Mouse (Mus musculus): ENCODE data around the gene Tspan9.
A peak's percentile ranks its signal among the peaks of the same experiment; 100 is the strongest.

Gene Tspan9

DNA sequence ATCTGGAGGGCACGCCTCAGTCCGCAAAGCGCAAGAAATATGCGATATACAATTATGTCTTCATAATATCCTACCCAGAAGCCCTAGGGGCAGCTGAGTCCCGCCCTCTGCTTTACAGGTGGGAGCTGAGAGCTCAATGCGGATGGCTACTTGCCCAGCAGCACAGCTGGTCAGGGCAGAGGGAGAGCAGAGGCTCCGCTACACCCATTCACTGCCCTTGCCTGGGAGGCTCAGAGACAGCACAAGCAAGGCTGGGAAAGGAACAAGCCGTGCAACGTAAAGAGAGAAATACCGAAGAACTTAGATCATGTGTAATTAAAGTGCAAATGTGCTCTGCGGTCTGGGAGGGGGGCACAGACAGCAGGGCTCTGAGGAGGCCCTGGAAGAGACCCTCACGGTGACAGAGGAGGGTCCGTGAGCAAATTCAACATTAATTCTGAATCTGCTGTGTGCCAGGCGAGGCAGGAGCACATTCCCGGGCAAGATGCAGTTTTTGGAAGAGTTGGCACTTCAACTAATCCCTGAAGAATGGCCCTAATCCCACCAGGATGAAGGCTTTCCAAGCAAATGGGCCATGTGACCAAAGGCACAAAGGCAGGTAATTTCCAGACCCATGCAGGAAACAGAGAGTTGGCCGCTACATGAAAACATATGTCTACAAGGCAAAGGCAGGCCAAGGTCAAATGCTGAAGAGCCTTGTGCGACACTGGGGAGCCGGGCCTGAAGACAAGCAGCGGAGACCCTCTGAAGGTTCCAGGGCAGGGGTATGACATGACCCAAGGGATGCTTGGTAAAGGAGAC lies 73.1 kb downstream of the Tspan9 start:
- no peak for DNase-seq

GRCm38 (mm10) chr6:128068144-128068543 lies 75.2 kb downstream of the Tspan9 start:
- no peak for DNase-seq

- DNase-seq = peak; percentile 53
These were observed 77.4 kb downstream of the Tspan9 start for GRCm38 (mm10) chr6:128065982-128066381.

GRCm38 (mm10) chr6:128063501-128063900 lies 79.9 kb downstream of the Tspan9 start:
- DNase-seq = peak; percentile 59

GRCm38 (mm10) chr6:128062784-128063183 lies 80.6 kb downstream of the Tspan9 start:
- DNase-seq = no peak

GRCm38 (mm10) chr6:128062216-128062615 lies 81.2 kb downstream of the Tspan9 start:
- no peak for DNase-seq

- DNase-seq = no peak
These were observed 82.1 kb downstream of the Tspan9 start for GRCm38 (mm10) chr6:128061342-128061741.

GRCm38 (mm10) chr6:128058570-128058969 lies 84.8 kb downstream of the Tspan9 start:
- DNase-seq = no peak

DNA sequence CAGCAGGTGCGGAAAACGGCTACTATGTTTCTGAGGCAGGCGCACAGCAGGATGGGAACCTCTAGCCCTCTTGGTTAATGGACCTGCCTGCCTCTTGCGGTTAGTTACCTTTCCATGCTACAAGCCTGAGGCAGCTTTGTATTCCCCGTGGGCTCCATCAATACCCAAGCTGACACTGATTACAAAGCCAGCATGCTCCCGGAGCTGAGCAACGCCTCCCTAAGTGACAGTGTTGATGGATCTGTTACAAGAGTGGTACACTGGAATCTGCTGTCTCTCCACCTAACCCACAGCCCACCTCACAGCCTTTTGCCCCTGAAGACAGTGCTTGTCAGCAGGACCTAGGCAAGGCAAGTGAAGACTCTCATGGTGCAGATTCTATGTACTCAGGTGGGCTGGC lies 85.2 kb downstream of the Tspan9 start:
- no peak for DNase-seq

- DNase-seq = no peak
These were observed 90.2 kb downstream of the Tspan9 start for GRCm38 (mm10) chr6:128053000-128053732.

DNA sequence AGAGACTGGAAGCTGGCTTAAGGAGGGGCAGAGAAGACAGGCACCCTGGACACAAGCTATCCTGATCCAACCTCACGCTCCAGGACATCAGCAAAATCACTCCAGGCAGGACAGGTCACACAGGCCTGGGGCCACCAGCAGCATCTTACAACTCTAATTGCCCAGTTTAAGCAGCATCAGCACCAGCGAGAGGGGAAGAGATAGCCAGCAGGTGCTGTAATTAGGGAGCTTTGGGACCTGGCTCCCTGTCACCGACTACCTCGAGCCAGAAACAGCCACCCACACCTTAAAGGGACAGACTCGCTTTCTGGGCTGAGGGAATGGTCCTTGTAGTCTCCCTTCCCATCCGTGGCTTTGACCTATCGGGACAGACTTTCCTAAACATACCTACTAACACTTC lies 95.7 kb downstream of the Tspan9 start:
- DNase-seq = no peak

DNA sequence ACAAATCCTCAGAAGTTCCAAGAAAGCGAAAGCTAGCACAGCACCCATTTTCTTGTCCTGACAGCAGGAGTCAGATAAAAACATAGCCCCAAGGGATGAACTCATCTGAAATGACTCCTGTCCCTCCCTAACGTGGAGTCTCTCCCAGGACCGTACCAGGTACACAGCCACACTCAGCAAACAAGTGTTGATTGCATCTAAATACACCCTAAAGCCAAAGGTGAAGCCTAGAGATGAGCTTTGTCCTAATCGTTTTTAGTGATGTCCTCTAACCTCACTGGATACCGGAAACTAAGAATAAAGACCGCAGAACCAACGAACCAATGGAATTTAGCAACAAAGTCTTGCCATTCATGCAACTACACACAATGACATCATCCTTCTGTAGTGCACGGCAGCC lies 96.2 kb downstream of the Tspan9 start:
- no peak for DNase-seq

DNA sequence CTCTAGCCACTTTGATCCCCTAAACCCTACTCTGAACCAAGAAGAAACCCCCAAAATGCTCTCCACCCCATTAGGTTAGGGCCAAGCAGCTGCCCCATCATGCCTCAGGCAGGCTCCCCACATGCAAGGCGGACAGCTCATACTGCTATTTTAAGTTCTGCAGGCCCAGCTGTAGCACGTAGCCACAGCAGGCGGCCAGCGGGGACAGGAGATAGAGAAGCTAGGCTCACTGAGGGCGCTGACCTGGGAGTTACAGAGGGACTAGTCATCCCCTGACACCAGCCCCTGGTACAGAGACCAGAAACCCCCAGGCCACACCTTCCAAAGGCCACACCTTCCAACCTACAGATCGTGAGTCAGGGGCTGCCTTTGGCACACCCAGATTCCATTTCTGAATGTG lies 96.6 kb downstream of the Tspan9 start:
- DNase-seq = no peak

DNA sequence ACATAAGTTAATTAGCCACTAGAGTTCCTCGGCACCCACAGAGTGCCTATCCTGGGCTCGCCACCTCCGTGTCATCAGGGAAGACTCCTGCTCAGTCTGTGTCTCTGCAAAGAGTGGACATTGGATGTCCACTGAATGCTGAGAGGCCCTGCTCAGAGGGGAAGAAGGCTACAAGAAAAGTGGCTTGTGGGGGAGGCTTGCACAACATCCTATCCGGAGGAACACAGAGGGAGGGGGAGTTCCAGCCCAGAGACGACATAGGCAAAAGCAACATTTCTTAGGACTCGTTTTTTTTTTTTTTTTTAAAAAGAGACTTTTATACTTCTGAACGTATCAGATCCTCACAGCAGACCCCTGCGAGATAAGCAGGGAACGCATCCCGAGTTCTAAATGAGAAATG lies 98.7 kb downstream of the Tspan9 start:
- no peak for DNase-seq

- no peak for DNase-seq
These were observed 99.9 kb downstream of the Tspan9 start for GRCm38 (mm10) chr6:128043486-128043885.

DNA sequence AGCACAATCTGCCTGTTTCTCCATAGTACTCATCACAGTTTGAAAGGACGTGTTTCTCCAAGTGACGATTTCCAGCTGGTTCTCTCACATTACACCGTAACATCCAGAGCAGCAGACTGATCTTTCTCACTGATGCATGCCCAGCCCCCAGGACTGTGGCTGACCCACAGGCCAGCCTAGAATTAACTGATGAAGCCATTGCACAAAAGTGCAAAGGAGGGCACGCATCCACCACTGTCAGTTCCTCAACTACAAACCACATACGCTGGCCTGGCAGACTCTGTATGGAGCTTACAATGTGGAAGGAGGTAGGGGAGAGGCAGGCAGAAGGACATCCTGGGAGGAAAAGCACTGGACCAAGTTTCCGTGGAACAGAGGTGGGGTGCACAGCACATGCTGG lies 101.6 kb downstream of the Tspan9 start:
- no peak for DNase-seq

- no peak for DNase-seq
These were observed 104.2 kb downstream of the Tspan9 start for GRCm38 (mm10) chr6:128039077-128039766.

DNA sequence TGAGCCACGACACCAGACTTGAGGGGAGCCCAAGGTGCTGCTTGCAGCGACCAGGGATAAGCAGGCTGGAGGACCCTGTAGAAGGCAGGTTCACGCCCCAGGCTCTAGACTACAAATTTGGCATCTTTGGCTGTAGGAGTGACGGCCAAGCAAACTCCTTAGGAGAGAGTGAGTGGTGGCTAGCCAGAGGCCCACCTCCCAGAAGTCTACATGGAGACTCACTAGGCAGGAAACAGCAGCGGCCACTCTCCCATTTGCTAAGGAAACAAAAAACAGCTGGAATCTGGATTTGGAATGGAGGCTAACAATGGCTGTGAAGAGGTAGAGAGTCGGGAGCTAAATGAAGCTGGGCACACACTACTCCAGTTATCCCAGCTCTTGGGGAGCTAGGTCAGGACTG lies 104.8 kb downstream of the Tspan9 start:
- DNase-seq = no peak

GRCm38 (mm10) chr6:128036597-128036996 lies 106.8 kb downstream of the Tspan9 start:
- no peak for DNase-seq

DNA sequence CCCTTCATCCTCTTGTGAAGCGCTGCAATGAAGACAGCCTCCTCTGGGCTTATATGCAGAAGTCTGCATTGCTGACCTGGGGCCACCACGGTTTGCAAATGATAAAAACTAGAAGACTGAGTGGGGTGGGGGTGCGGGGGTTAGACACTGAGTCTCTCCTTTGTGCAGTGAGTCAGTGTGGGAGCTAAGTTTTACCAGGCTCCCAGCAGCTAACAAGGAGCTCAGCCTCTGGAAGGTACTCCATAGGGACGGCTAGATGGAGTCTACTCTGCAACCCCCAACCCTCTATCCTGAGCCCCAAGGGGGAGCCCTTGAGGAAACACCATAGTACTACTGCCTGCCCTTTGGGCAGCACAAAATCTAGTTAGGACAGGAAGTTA lies 107.5 kb downstream of the Tspan9 start:
- no peak for DNase-seq

GRCm38 (mm10) chr6:128035250-128035929 lies 108.0 kb downstream of the Tspan9 start:
- peak; percentile 30 for DNase-seq

DNA sequence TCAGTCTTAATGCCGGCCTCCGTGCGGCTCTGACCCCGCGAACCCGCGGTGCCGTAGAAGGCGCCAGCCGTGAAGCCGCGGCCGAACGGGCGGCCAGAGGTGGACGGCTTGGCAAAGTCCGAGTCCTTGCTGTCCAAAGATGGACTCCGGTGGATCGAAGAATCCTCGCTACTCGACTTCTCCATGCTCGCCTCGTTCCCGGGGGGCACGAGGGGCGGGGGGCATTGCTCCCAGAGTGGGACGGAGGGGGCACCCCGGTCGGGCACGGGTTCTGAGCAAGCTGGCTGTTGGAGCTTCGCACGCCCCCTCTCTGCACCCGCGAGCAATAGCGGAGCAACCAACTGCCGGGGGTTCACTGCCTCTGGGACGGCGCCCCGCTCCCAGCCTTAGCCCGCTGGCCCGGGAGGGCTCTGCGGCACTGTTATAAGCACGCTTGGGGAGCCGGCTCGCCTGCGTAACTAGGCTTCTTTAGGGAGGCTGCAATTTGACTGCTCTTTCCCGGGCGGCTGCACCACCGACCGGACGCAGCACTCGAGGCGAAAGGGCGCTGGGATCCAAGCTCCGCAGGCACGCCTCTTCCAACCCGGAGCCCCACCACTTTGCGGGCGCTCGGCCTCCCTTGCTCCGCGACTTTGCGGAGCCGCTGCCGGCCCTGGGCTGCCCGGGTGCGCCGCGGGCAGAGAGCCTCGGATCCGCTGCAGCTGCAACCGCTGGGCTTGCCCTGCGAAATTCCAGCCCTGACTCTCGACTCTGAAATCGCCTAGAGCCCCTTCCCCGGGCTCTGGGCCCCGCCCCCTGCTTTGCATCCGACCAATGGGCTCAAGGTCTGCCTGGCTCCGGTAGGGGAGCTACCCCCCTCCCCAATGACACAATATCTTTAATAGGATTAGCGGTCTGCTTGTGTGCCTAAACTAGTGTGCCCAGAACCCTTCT lies 108.8 kb downstream of the Tspan9 start:
- DNase-seq = peak; percentile 79
